Comparison of ENCODE assay signal across 12 mouse cellular contexts in genomic region chr15:44869023-44869422, GRCm38 (mm10).
A peak's percentile ranks its signal among the peaks of the same experiment; 100 is the strongest.
DNase-seq lines count a peak whose midpoint lies in the region.
"Had no signal": no experiment of that assay in that cellular context is flagged by ENCODE, and none has a peak within 500 bp of the region (broad histone marks: within the 10 kb centered on the region; RNA-seq: fewer than 3 reads in every experiment).

No protein-coding gene starts in this region.

- intact Hi-C loops in left cerebral cortex, postnatal 14 days (cut with DNase I) = no loop called here

- peak; percentile 16 for DNase-seq in layer of hippocampus, adult 9-10 months (ENCODE audit: low spot score)
- no peak for DNase-seq in layer of hippocampus, postnatal 25 days (ENCODE audit: extremely low spot score in 1 of 2, low spot score in 1 of 2)
- DNase-seq in right cerebral cortex, adult 2 months (ENCODE audit: low spot score in 2 of 2) = peak; percentile 51 to 52
- DNase-seq in right cerebral cortex, postnatal 10 days (ENCODE audit: low spot score in 2 of 2) = no peak
- DNase-seq in left cerebral cortex, postnatal 14 days (ENCODE audit: low spot score in 2 of 2) = peak; percentile 34 to 72
- no peak for DNase-seq in embryo, embryonic 9.5 days (ENCODE audit: extremely low spot score)
- no peak for DNase-seq in retina, embryonic 14.5 days (ENCODE audit: low spot score)
- DNase-seq: cerebellum, adult 8-10 months; kidney, adult 9 months; kidney, postnatal 25 days; layer of hippocampus, adult 9-11 months; lung, adult 2 months had no signal

Comparison
In these comparisons a context has a peak if more than half of its experiments do, and no peak if none do; other contexts are left out.
1. DNase-seq: peak in layer of hippocampus, adult 9-10 months (single experiment), right cerebral cortex, adult 2 months (2 of 2) and left cerebral cortex, postnatal 14 days (2 of 2); none in layer of hippocampus, postnatal 25 days (0 of 2), right cerebral cortex, postnatal 10 days (0 of 2), embryo, embryonic 9.5 days (single experiment) and retina, embryonic 14.5 days (single experiment).